Mouse (Mus musculus) urinary bladder, postnatal 25 days (tissue): ENCODE data around the gene Gm49395.

Experiments used
- DNase-seq: peaks from one replicate; pipeline ENCODE4 v3.0.0; 2022; ENCODE audit warnings: low spot score

Gm49395 gene

DNA sequence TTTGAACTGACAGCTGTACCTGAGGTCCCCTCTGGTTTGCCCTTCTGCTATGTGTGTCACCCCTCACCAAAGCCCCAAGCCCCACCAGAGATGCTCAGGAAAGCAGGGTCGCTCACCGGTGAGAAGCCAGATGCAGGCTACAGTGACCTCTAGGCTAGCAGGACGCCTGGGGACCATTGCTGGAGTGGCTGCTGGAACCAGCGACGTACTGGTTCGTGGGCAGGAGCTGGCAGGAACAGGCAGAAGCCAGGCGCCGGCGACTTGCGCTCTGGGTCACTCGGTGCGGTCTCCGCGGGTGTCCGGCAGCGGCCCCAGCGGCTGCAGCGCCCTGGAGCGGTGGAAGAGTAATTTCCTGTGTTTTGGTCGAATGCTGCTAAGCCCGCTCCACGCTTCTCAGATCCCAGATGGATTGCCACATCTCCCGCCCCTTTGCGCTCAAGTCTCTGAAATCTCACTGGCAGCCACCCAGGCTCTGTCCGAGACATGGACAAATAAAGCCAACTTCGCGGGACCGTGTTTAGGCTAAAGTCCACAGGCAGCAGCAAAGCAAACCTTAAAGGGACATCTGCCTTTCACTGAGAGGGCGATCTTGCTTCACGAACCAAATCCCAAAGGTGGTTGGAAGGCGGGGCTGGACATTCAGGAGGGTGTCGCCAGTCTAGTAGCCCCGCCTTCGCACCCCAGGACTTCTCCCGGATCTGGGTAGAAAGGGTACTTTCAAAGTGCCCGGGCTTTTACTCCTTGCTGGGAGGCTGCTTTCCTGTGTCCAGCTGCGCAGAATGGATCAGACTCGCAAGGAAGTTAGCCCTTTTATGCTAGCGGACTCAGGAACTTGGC, at the start of gene Gm49395, which contains the start of gene Itga1:
Gm49395 (minus strand) TSS at position 567 of the 837 bp plus-strand sequence.
Itga1 (minus strand) TSS at position 610 of the 837 bp plus-strand sequence.
- DNase-seq = peak; percentile 57

DNA sequence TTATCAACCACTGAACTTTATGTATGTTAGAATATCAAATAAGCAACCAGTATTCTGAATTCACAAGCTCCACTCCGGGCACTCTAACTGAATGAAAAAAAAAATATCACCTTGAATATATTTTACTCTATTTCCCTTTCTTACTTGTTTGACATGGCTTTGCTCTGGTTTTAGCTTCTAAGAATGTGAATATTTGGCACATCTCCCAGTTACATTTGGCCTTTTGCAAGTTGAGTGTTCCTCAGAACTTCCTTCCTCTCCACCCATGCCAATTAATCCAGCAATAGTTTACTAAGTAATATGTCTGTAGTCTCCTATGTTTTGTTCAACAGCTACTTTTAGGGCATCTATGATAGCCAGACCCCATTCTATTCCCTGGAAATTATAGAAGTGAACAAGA, 48.9 kb upstream of the Gm49395 start:
- no peak for DNase-seq

DNA sequence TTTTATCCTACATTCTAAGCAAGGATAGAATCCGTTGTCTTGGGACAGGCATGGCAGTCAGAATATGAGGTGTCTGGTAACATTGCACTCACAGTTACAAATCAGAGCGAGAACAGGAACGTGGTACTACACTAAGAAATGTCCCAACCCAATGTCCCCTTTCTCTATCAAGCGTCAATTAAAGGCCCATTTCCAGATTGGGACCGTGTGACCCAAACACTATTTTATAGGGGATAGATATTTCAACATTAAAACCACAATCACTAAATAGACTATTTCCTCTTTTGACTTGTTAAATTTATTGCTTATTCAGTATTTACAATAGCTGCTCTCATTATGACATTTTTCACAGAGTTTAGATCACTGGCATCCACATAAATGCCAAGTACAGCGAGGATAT, 48.1 kb upstream of the Gm49395 start:
- no peak for DNase-seq

- DNase-seq = no peak
These were observed 41.9 kb upstream of the Gm49395 start for GRCm38 (mm10) chr13:115143575-115143974.

- no peak for DNase-seq
These were observed 40.3 kb upstream of the Gm49395 start for GRCm38 (mm10) chr13:115142066-115142465.

- no peak for DNase-seq
These were observed 36.8 kb upstream of the Gm49395 start for GRCm38 (mm10) chr13:115138513-115138912.

GRCm38 (mm10) chr13:115136761-115137160, 35.0 kb upstream of the Gm49395 start:
- DNase-seq = no peak

- DNase-seq = no peak
These were observed 30.7 kb upstream of the Gm49395 start for GRCm38 (mm10) chr13:115132435-115132834.

DNA sequence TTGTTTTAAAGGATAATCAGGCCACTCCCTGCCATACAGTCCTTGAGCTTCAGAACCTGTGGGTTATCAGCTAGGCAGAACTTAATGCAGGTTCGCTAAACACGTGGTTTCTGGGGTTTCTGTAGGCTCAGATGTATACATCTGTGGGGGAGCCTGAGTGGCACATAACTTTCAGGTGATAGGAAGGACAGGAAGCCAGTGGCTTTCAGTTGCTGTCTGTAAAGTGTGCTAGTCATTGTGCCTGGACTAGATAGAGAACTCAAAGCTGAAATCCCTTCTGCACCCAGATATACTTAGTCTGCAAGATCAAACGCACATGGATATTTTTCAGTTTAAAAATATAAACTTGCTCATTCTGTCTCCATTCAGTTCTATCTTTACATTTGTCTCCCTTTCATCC, 29.7 kb upstream of the Gm49395 start:
- DNase-seq = no peak

DNA sequence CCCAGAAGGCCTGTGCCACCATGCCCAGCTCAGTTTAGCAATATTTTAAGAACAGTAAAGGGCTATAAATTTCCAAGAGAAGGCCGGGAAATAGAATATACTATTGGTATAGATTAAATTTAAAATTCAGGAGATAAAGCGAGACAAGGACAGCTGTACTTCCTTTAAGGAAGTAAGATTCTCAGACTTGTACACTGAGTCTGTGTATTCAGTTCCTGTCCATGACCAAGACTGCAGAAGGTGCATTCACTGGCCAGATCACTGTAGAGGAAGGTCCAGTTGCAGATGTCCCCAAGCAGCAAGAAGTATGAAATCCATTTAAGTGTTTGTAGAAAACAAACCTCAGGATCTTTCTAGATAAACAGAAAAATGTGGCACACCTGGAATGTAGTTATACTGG, 28.3 kb upstream of the Gm49395 start:
- no peak for DNase-seq

- no peak for DNase-seq
These were observed 26.1 kb upstream of the Gm49395 start for GRCm38 (mm10) chr13:115127826-115128225.

DNA sequence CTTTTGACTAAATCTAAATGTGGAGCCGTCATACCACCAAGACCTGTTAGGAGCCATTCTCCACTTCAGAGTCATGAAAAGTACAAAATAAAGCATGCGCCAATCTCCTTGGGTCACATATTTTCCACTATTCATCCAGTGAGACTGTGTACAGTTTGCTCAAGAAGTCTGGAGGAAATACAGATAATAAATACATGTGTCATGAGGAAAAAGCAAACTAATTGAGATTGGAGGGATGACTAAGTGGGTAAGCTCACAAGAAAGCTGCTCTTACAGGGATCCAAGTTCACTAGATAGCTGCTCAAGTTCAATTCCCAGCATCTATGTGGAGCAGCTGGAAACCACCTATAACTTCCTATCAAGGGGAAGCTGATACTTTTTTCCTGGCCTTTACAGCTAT, 24.8 kb upstream of the Gm49395 start:
- no peak for DNase-seq

- no peak for DNase-seq
These were observed 23.4 kb upstream of the Gm49395 start for GRCm38 (mm10) chr13:115125130-115125529.

- no peak for DNase-seq
These were observed 22.8 kb upstream of the Gm49395 start for GRCm38 (mm10) chr13:115124521-115124920.

DNA sequence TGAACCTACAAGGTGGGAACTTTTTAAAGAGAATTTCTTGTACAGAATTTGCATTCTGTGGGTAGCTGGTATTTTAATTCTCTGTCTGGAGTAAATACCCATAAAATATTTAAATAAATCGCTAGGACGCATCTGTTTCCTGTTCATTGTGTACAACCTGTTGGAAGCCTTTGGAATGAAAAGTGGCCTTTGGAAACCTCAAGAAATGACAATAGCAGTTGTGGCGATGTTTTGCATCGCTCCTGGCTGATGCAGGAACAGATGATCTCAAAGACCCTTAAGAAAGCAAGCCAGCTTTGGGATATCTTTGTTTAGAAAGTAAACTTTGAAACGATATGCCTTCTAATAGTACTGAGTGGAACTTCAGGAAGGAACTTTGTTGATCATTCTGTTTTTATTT, 17.0 kb upstream of the Gm49395 start:
- DNase-seq = no peak

- no peak for DNase-seq
These were observed 16.5 kb upstream of the Gm49395 start for GRCm38 (mm10) chr13:115118195-115118594.

GRCm38 (mm10) chr13:115116930-115117621, 15.4 kb upstream of the Gm49395 start:
- no peak for DNase-seq

- no peak for DNase-seq
These were observed 7.9 kb upstream of the Gm49395 start for GRCm38 (mm10) chr13:115109628-115110027.

GRCm38 (mm10) chr13:115107436-115107835, 5.7 kb upstream of the Gm49395 start:
- no peak for DNase-seq

DNA sequence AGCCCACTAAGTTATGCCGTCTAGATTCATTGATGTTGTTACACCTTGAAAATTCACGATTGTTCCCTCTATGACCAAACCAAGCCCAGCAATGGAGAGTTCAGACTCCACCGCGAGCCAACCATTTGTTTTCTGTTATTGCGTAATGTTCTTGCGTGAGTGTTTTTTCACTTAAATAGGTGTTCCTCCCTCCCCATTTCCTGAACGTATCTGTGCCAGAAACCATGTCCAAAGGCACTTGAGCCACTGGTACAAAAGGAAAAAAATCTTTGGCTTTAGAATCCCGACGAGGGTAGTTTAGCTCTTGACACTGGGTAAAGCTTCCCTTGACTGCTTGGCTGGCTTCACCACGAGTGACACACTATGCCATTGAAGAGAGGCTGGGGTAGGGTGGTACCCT, 4.5 kb upstream of the Gm49395 start:
- no peak for DNase-seq

DNA sequence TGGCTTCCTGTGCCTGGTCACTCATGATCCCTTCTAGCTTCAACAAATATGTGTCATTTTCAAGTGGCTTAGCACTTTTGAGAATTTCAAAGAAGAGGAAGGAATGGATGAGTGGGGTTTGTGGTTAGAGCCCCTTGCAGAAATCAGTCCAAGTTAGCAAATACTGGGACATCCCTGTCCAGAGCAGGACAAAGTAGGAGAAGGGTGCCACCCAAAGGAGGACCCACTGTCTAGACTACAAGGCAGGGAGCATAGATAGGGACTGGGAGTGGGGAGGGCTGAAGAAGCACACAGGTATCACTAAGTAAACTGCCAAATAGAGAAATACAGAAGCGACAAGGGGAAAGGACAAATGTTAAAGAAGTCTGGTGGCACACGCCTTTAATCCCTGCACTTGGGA, 1.0 kb upstream of the Gm49395 start:
- no peak for DNase-seq

GRCm38 (mm10) chr13:115100381-115101177, 1.1 kb downstream of the Gm49395 start:
- DNase-seq = no peak

DNA sequence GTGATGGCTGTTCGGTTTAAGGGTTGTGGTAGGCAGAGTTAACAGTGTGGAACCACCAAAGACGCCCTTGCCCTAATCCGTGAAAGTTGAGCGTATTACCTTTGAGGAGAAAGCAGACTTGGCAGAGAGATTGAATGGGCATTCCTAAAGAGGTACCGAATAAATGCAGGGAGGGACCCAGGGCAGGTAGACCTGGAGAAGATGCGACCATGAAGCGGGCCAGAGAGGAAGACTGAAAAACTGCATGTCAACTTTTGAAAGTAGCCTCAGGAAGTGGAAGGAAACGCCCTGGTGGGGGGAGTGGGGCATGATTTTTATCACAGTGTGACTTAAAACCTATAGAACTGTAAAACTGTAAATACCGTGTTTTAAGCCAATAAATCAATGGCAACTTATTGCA, 2.3 kb downstream of the Gm49395 start:
- no peak for DNase-seq
